Mouse (Mus musculus): ENCODE measurements around the gene Gm49403.

- TF ChIP-seq CTCF (IDR thresholded peaks at IDR 0.05; ENCODE audit: low read depth, low read length) = no peak
- peak; percentile 82 for TF ChIP-seq POLR2A (IDR thresholded peaks at IDR 0.05; ENCODE audit: extremely low read depth, insufficient read depth, low read length)
Measured at GRCm38 (mm10) chr19:8892829-8893766, 9.4 kb downstream of the Gm49403 start, which contains the start of gene Ints5.
